Mouse (Mus musculus) ovary, adult 18-20 months (tissue): ENCODE measurements around the gene Clta.
A peak's percentile ranks its signal among the peaks of the same experiment; 100 is the strongest.
"Not testable (repeated sequence)": the region's sequence is repeated elsewhere in the genome, so short reads cannot be mapped to it uniquely, and the experiment has no call there.

ENCODE experiments used
- DNase-seq: peaks from one replicate; pipeline ENCODE4 v3.0.0; 2022; ENCODE audit warnings: low spot score, mixed read lengths

The Clta gene

DNA sequence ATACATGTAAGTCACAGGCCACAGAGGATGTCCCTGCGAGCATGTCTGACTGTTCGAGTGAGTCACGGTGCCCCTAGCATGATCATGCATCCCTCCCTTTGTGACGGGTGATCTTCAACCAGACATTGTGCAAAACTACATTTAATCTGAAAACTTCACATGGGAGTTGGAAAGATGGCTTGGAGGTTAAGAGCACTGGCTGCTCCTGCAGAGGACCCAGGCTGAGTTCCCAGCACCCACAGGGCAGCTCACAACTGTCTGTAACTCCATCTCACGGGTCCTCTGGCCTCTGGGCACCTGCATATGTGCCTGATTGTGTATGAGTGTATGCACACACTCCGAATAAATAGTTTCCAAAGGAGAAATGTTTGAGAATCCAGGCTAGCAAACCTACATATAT is 20.0 kb downstream of the Clta start:
- DNase-seq: no peak

- no peak for DNase-seq
Measured at GRCm38 (mm10) chr4:44025570-44025969, 21.3 kb downstream of the Clta start.

DNA sequence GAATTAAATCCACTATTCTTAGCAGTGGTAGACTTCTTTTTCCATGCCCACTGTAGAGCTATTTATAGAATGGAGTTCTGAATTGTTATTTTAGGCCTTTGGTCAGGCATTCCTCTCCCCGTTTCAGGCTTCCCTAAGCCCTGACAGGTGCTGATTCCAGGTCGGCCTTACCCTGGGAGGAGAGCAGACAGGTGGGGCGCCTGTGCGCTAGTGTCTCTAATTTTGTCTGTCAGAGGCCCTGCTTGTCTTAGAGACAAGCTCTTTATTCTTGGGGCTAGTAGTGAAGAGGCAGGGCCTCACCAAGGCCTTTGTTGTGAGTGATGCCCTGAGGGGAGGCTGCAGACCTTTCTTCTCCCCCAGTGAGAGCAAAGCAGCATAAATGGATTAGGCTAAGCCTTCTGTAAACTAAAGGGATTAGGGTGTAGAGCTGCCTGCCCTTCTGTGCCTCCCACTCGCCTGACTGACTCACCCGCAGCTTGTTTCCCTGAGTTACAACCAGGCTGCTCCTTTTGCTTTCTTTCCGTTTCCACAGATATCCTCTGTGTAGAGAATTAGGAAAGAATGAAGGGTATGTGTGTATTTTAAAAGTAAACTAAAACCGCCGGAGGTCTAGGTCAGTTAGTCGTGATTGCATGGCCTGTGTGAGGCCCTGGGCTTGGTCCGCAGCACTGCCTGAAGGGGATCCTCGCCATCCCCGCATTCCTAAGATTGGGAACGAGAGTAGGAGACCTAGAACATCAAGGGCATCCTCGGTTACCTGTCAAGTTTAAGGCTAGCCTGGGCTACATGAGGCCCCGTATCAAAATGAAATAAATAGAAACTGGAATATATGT is 24.3 kb downstream of the Clta start:
- DNase-seq: peak; percentile 11

GRCm38 (mm10) chr4:44029661-44030066 is 25.4 kb downstream of the Clta start:
- no peak for DNase-seq

GRCm38 (mm10) chr4:44031521-44031920 is 27.3 kb downstream of the Clta start:
- no peak for DNase-seq

GRCm38 (mm10) chr4:44036455-44036854 is 32.2 kb downstream of the Clta start:
- DNase-seq: no peak

DNA sequence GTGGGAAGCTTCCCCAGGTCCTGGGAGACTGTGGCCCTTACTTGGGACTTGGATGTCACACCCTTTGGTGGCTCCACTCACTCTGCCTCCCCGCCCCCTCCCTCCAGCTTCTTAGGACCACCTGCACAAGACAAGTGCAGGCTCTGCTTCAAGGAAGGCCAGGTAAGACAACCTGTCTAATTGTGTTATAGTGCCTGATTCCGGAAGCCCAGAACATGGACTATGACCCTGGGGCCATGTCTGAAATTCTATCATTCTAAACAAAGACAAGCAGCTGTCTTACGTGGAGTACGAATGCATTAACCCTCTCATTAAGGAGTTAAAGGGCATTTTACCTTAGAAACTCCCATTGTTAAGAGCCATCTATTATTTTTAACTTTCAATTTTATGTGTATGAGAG is 36.5 kb downstream of the Clta start:
- DNase-seq: no peak

- DNase-seq: no peak
Measured at GRCm38 (mm10) chr4:44042429-44042828, 38.2 kb downstream of the Clta start.

GRCm38 (mm10) chr4:44043182-44043581 is 38.9 kb downstream of the Clta start:
- DNase-seq: not testable (repeated sequence)

- DNase-seq: no peak
Measured at GRCm38 (mm10) chr4:44044685-44045356, 40.6 kb downstream of the Clta start.

GRCm38 (mm10) chr4:44046066-44046465 is 41.8 kb downstream of the Clta start:
- no peak for DNase-seq

DNA sequence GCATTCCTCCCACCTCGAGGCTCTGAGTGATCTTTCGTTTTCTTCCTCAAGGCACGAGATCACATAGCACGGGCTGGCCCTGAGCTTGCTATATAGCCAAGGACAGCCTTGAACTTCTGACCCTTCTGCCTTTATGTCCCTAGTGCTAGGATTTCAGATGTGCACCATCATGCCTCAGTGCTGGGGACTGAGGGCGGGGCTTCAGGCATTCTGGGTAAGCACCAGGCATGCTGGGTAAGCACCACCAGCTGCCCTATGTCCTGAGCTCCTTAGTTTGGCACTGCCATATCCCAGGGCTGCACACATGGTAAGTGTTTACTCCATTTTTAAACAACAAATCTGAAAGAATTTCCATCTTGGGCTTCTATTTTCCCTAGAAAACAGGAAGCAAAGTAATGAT is 45.6 kb downstream of the Clta start:
- no peak for DNase-seq

GRCm38 (mm10) chr4:44059674-44060073 is 55.4 kb downstream of the Clta start:
- DNase-seq: no peak

DNA sequence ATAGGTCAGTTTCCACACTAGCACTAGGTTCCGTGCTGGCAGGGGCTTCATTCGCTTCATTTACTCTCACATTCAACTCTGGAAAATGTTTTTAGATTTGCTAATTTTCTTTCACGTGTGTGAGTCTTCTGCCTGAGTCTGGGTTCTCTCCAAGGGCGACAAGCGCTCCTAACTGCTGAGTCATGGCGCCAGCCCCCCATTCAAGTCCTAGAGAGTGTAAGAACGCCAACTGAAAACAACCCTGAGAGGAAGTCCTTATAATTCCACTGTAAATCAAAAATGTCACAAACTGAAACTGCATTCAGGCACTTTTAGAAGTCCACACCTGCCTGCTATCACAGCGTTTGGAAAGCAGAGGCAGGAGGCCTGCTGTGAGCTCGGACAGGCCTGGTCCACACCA is 57.8 kb downstream of the Clta start:
- no peak for DNase-seq

GRCm38 (mm10) chr4:44062816-44063215 is 58.6 kb downstream of the Clta start:
- no peak for DNase-seq

DNA sequence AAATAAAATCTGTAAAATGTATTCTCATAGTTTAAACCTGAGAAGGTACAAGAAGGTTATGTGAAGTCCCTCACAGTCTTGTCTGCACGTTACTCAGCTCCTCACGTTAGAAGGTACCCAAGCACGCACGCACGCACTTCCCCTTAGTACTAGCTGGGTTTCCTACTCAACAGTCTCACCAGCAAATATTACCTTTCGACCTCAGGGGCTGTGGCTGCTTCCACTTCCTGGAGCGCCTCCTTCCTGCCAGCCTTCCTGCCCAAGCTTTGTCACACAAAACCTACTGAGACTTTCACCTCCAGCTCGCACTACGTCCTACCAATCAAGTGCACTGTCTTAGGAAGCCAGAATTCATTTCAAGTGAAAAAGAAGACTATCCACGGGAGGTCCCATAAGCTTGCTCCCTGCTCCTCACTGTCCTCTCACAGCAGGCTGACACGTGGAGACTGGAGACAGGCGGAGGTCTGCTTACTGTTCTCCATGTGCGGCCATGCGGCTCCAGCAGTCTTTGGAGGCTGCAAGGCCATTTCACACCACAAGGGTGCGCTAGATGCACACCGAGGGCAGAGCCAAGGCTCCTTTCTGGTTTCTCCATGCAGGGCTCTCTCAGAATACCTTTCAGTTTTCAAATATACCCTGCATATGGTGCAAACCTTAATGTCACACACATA is 61.2 kb downstream of the Clta start:
- DNase-seq: peak; percentile 63

GRCm38 (mm10) chr4:44066891-44067290 is 62.6 kb downstream of the Clta start:
- no peak for DNase-seq

- DNase-seq: no peak
Measured at GRCm38 (mm10) chr4:44068736-44069135, 64.5 kb downstream of the Clta start.

DNA sequence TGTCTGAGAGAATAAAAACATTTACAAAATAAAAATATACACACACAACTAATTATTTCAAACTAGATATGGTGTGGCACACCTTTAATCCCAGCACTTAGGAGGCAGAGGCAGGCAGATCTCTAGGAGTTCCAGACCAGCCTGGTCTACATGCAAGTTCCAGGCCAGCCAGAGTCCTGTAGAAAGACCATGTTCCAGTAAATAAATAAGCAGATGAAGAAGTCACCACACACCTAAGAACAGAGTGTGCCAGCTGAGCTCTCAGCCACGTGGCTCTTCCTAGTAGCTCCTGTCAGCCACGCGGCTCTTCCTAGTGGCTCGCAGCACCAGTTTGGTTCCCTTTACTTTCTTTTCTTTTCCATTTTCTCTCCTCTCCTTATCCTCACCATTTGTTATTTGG is 65.2 kb downstream of the Clta start:
- DNase-seq: no peak

- DNase-seq: no peak
Measured at GRCm38 (mm10) chr4:44070641-44071040, 66.4 kb downstream of the Clta start.

- no peak for DNase-seq
Measured at GRCm38 (mm10) chr4:44071741-44072145, 67.5 kb downstream of the Clta start.

DNA sequence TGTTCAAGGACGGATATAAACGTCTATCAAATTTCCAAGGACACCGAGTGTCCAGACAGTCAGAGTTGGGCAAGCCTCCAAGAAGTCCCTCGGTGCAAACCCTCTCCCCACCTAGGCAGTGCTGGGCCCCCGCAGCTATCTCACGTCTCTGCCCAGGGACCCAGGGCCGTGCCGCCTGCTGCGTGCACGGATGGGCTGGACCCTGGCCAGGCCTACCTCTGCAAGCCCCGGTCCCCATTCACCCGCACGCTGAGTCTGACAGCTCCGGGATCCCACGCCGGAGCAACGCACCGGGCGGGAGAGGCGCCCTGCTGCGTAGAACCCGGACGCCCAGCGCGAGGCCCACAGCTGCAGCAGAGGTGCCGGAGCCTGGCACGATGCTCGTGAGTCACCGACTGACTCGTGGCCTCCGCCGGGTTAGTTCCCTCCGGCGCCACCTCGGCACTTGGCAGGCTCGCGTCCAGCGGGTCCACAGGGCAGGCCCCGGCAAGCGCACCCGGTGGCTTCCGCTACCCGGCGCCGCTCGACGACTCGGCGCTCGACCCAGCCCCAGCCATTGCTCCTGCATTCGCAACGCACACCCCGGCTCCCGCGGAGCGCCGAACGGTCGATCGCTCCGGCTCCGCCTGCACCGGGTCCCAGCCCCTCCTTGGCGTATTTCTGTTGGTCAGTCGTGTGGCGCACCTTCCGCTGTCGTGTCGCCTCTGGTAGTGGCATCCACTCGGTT is 68.1 kb downstream of the Clta start:
- peak; percentile 85 for DNase-seq
